Mouse (Mus musculus) activated CD4-positive, CD25-positive, alpha-beta regulatory T cell, adult 4 months (primary cell): Measurements from ENCODE around the gene Vmn1r197. TPM values are rescaled to one million over a fixed set of nuclear protein-coding genes. Genes with fewer than 3 reads are reported as not detected.
"Not testable (repeated sequence)": the region's sequence is repeated elsewhere in the genome, so short reads cannot be mapped to it uniquely, and the experiment has no call there.

Source experiments
- ATAC-seq: one replicate; pipeline ENCODE4 v1.8.0; 2017
- polyA plus RNA-seq, 2 experiments: library from polyadenylated mRNA; unstranded; fragments of 100-300 nt; shearing (Covaris generic); gene quantifications; one replicate each; pipeline ENCODE4 v1.2.1; 2017

Gene Vmn1r197
- polyA plus RNA-seq, result under 1 TPM in 1 of 2 experiments, not detected in 1; 0.08 TPM

GRCm38 (mm10) chr13:22324289-22324688 is at the start of gene Vmn1r197:
Gene Vmn1r197 (plus strand): TSS chr13:22324589.
- no peak for ATAC-seq

DNA sequence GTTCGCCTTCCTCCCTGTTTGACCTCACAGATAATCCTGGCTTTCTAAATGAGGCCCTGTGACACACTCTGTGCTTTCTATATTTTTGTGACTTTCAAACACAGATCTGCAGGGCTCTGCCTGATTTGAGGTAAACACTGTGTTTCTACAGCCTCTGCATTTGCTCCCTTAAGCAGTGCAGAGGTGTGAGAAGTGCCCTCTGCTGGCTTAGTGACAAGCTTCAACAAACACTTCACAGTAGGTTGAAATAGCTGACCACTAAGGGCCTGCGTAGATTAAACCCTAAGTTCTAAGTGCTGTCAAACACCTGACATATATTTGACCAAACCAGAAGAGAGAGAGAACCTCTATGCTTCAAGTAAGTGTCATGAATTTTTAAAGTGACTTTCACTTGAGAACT is 39.8 kb upstream of the Vmn1r197 start:
- no peak for ATAC-seq

DNA sequence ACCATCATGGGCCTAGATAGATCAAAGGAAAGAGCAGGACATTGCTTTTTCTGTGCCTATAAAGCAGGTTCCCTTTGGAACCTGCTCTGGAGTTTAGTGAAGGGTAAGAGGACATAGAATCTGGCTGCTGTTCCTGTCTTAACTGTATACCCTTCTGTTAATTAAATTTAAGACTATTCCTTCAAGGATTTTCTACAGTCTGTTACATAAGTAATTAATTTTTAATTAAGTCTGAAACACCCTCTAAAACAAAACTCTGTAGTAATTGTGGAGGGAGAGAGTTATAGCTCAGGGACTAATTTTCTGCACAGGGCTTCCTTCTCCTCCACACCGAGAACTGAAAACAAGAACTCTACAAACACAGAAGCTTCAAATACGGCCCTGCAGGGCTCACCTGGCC is 34.8 kb upstream of the Vmn1r197 start, which contains the start of gene Vmn1r196:
TSS of gene Vmn1r196 (plus strand) at position 301 of the 400 bp plus-strand sequence.
- no peak for ATAC-seq

GRCm38 (mm10) chr13:22308075-22308474 is 16.3 kb upstream of the Vmn1r197 start:
- ATAC-seq, result not testable (repeated sequence)

- no peak for ATAC-seq
Observed at GRCm38 (mm10) chr13:22315361-22315760, 9.0 kb upstream of the Vmn1r197 start.

DNA sequence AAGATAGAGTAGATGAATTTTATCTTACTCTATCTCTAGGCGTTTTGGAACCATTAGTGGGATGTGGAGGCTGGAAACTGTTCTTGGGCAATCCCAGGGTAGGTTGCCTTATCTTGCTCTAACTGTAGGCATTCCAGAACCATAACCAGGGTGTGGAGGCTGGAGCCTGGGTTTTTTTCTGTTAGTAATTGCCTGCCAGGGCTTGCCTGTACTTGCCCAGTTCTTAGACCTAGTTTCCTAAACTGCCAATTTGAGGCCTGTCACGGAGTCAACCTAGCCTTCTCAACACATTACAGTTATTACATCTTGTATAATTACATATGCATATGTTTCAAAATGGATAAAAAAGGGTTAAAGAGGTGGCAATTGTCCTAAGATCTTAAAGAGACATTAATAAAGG is 7.0 kb upstream of the Vmn1r197 start:
- no peak for ATAC-seq

GRCm38 (mm10) chr13:22320091-22320490 is 4.3 kb upstream of the Vmn1r197 start:
- ATAC-seq, result no peak

DNA sequence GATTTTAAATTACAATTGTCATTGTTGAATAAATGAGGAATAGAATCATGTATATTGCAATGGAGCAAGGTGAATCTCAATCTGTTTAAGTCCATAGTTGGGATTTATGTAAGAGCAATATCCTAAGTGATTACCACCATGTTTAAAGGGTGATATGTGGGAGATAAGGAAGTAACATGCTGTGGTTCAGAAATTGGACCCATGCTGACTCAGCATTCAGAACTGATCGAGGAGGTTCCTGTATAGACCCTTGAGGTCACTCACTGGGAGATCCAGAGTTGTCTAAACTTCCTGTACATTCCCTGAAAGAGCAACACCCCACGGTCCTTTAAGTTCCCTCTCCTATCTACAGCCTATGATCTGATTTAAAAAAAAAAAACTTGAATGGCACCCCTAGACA is 8.9 kb downstream of the Vmn1r197 start:
- no peak for ATAC-seq

- no peak for ATAC-seq
Observed at GRCm38 (mm10) chr13:22335565-22335964, 11.2 kb downstream of the Vmn1r197 start.

DNA sequence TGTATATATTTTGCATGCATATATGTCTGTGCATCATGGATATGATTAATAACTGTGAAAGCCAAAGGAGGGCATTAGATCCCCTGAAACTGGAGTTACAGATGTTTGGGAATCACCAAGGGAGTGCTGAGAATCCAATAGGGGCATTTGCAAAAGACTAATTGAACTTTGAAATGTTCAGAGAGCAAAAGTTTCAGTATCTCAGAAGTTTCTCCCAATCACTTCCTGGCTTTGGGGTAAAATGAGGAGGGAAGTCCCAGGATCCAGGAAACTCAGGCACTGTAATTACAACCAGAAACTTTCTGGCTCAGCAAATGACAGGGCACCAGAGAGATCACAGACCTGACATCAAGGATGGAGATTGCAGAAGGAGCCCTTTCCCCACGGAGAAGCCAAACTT is 25.7 kb downstream of the Vmn1r197 start, which contains the start of gene Vmn1r198:
TSS of gene Vmn1r198 (plus strand) at position 301 of the 400 bp plus-strand sequence.
- ATAC-seq, result no peak

DNA sequence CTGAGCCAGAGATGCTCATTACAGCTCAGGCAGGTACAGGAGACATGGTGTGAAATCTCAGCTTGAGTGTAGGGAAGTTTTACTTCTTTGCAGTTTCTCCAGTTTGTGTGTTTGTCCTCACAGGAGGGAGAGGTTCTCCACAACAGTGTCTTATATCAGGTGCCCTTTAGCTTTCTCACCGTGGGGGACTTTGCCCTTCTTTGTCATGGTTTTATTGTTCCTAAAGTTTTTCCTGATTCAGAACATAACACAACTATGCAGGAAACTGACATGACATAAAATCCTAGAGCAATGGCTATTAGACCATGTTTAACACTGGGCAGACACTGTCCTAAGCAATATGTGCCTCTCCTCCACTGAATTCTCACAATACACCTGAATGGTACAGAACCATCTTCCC is 26.4 kb downstream of the Vmn1r197 start:
- ATAC-seq, result no peak

GRCm38 (mm10) chr13:22379518-22379917 is 55.1 kb downstream of the Vmn1r197 start, which contains the start of gene Vmn1r199:
Gene Vmn1r199 (plus strand): TSS chr13:22379818.
- no peak for ATAC-seq

- not testable (repeated sequence) for ATAC-seq
Observed at GRCm38 (mm10) chr13:22381128-22381527, 56.7 kb downstream of the Vmn1r197 start.

Other genes with a start within 250 kb of the Vmn1r197 start
- gene Vmn1r188, start 240.1 kb upstream of the Vmn1r197 start, polyA plus RNA-seq, result not detected
- not detected for gene Vmn1r189, start 218.8 kb upstream of the Vmn1r197 start, polyA plus RNA-seq
- not detected for gene Vmn1r191, start 140.6 kb upstream of the Vmn1r197 start, polyA plus RNA-seq
- not detected for gene Vmn1r192, start 133.4 kb upstream of the Vmn1r197 start, polyA plus RNA-seq
- gene Vmn1r193, start 101.4 kb upstream of the Vmn1r197 start, polyA plus RNA-seq, result not detected
- gene Vmn1r194, start 80.4 kb upstream of the Vmn1r197 start, polyA plus RNA-seq, result not detected
- not detected for gene Vmn1r195, start 54.1 kb upstream of the Vmn1r197 start, polyA plus RNA-seq
- gene Vmn1r196, start 34.7 kb upstream of the Vmn1r197 start, polyA plus RNA-seq, result not detected
- under 1 TPM in 1 of 2 experiments, not detected in 1; 0.07 TPM for gene Vmn1r198, start 25.8 kb downstream of the Vmn1r197 start, polyA plus RNA-seq
- not detected for gene Vmn1r199, start 55.2 kb downstream of the Vmn1r197 start, polyA plus RNA-seq
- not detected for gene Vmn1r200, start 65.8 kb downstream of the Vmn1r197 start, polyA plus RNA-seq
- not detected for gene Vmn1r201, start 147.3 kb downstream of the Vmn1r197 start, polyA plus RNA-seq
- gene Vmn1r202, start 180.8 kb downstream of the Vmn1r197 start, polyA plus RNA-seq, result under 1 TPM in 1 of 2 experiments, not detected in 1; 0.05 TPM
- under 1 TPM; 0.05 to 0.13 TPM for gene Vmn1r203, start 193.5 kb downstream of the Vmn1r197 start, polyA plus RNA-seq
- not detected for gene Vmn1r204, start 228.6 kb downstream of the Vmn1r197 start, polyA plus RNA-seq